Mouse (Mus musculus) heart, adult 11 months (tissue): ENCODE results near the gene 1700018B08Rik.

Experiments
- DNase-seq: peaks from one replicate; pipeline ENCODE4 v3.0.0; 2022

Gene 1700018B08Rik

DNA sequence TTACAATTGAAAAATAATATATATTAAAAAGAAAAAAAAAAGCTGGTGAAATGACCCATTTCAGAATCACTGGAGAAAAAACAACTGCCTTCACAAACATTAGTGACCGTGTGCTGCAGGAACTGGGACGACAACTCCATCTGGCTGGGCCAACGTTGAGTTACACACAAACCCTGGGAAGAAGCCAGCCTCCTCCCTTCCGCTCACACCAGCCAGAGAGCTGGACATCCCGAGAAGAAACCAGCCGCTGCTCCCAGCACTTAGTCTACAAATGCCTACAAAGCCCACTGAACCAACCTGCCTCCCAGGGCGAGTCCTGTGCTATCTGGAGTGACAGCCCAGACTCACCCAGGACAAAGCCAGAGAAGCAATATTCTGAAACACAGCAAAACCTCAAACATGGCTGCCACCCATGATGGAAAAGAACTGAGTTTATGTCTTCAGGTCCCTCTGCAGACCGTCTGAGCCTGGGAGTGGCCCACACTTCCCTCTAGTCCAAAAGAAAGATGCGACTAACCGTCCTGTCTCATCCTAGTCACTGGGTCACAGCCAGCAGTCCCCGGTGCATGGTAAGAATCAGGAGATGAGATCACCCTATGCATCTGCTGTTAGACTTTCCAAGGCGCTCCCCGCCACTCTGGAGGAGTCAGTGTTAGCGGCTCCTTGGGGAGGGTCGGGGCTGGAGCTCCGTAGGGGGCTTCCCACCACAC lies 17.7 kb upstream of the 1700018B08Rik start:
- DNase-seq: peak; percentile 97

- peak; percentile 92 for DNase-seq
Observed at GRCm38 (mm10) chr8:121560432-121561100, 16.4 kb upstream of the 1700018B08Rik start.

DNA sequence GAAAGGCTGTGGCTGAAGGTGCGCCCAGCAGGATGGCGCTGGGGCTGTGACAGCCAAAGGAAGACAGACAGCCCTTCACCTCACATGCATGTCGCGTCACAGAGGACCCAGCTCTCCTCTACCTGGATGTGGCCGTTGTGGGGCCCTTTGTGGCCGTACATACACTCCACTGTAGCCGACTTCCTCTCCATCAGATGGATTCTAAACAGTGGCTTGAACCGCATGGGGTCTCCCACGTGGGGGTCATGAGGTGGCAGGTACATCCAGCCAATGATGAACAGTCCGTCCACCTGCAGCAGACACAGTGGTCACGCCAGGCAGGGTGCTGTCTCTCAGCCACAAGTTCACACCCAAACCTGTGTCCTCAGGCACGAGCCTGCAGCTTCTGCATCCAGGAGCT lies 15.7 kb upstream of the 1700018B08Rik start:
- peak; percentile 91 for DNase-seq

GRCm38 (mm10) chr8:121558538-121558937 lies 14.4 kb upstream of the 1700018B08Rik start:
- DNase-seq: peak; percentile 88

DNA sequence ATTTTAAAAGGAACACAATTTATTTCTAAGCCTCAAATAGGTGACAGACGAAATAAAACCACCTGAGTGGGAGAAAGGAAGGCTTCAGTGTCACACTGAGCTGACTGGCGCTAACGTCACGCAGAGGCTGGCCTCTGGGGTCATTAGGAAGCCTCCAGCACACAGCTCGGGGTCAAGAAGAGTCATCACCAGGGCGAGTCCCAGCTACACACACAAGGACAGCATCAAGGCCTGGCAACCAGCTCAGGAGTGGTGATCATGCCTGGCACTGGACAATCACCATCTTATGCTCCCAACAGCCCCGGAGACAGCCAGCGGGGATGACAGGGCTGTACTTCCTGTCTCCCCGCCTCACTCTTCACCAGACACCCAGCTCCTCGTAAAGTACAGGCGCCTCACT lies 13.6 kb upstream of the 1700018B08Rik start:
- peak; percentile 75 for DNase-seq

GRCm38 (mm10) chr8:121553831-121554475 lies 9.8 kb upstream of the 1700018B08Rik start:
- peak; percentile 80 for DNase-seq

DNA sequence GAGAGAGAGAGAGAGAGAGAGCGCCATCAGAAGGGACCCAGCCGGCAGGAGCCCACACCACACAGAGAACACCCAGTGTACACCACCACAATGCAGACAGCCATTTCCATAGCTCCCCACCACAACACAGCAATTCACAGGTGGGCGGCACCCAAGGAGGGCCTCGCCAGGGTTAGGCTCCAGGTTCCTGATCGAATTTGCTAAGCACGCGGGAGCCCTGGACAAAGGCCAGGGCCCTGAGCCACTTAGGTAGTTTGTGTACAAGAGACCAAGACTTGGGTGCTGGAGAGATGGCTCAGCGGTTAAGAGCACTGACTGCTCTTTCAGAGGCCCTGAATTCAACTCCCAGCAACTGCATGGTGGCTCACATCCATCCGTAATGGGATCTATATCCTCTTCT lies 8.4 kb upstream of the 1700018B08Rik start:
- peak; percentile 66 for DNase-seq

GRCm38 (mm10) chr8:121551065-121551985 lies 7.2 kb upstream of the 1700018B08Rik start:
- DNase-seq: peak; percentile 93

- peak; percentile 85 for DNase-seq
Observed at GRCm38 (mm10) chr8:121550056-121550455, 5.9 kb upstream of the 1700018B08Rik start.

DNA sequence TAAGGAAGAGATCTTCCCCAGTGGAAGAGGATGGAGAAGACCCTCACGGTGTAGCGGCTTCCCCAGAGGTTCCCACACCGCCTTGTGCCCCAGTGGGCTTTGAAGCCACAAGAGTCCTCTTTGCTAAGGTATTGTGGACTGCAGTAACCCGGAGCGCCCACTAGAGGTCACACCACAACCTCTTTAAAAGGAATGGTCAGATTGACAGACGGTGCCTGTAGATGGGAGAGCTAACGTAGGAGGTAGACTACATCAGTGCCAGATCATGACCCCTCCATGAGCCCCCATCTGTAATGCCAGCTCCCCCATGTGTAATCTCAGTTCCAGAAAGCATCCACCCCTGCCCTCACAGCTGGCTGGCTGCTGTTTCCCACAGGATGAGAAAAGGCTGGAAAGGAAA lies 3.0 kb upstream of the 1700018B08Rik start:
- DNase-seq: peak; percentile 94

GRCm38 (mm10) chr8:121544936-121545335 lies 816 bp upstream of the 1700018B08Rik start:
- DNase-seq: peak; percentile 82

- DNase-seq: peak; percentile 83
Observed at GRCm38 (mm10) chr8:121542901-121543300, 1.2 kb downstream of the 1700018B08Rik start.

DNA sequence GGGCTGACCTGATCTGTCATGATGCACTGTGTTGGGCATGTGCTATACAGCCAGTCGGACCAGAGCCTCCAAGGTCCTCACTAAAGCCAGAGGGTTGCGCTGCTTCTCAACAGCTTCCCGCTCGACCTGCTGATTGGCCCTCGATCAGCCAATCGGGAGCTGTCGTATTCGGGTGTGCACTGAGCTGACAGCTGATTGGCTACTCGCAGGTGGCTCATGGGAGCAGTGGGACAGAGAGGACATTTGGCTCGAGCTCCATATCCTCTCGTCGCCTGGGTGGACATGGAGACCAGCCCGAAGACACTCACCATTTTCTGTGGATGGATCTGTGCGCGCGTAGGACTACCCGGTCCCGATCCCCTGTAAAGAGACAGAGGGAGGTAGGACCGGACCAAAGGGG lies 2.3 kb downstream of the 1700018B08Rik start:
- DNase-seq: peak; percentile 87

GRCm38 (mm10) chr8:121532381-121532780 lies 11.7 kb downstream of the 1700018B08Rik start:
- peak; percentile 84 for DNase-seq

- DNase-seq: peak; percentile 71
Observed at GRCm38 (mm10) chr8:121530639-121531038, 13.5 kb downstream of the 1700018B08Rik start.

DNA sequence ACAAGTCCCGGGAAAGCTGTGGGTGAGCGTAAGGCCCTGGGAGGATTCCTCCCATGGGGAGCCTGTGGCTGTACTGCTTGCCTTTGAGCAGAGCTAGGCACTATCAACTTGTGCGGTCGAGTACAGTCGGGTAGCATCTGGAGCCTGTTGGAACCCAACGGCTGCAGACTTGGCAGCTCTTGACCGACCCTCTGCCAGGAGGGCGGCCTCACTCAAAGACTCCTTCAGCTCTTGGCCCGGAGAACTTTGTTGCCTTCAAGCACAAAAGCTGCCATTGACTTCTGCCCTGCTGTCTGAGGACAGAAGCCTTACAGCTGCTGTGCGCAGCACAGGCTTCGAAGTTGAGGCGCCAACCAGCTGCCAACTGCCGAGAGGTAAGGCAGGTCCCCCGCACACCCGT lies 15.3 kb downstream of the 1700018B08Rik start:
- DNase-seq: peak; percentile 95

- peak; percentile 85 for DNase-seq
Observed at GRCm38 (mm10) chr8:121527751-121528150, 16.4 kb downstream of the 1700018B08Rik start.

DNA sequence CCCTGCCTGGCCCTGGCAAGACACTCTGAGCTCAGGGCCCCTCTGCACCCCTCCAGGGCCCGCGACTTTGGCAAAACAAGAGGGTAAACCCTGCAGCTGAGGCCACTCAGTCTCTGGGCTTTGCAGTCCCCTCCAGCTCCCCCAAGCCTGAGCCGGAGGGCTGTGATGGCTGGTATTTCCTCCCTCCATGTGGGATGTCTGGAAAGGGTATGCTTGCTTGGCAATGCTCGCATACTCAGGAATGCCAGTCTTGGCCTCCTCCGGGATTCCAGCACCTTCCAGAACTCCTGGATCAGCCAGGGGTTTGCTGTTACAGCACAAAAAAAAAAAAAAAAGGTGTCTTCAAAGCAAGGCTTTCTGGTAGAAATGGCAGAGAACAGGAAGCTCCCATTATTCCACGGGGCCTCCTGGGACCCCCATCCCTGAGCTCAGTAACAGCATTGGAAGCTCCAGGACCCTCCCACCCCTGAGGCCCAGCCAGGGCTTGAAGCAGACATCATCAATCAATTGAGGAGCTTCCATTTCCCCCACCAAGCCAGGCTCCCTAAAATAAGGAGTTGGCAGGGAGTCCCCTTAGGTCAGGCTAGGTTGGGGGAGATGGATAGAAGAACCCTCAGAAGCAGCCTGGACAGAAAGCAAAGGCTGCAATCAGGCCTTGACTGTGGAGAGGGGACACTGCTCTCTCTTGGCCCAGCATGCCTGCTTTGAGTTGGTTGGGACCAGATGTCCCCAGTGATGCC lies 17.1 kb downstream of the 1700018B08Rik start:
- DNase-seq: peak; percentile 87

DNA sequence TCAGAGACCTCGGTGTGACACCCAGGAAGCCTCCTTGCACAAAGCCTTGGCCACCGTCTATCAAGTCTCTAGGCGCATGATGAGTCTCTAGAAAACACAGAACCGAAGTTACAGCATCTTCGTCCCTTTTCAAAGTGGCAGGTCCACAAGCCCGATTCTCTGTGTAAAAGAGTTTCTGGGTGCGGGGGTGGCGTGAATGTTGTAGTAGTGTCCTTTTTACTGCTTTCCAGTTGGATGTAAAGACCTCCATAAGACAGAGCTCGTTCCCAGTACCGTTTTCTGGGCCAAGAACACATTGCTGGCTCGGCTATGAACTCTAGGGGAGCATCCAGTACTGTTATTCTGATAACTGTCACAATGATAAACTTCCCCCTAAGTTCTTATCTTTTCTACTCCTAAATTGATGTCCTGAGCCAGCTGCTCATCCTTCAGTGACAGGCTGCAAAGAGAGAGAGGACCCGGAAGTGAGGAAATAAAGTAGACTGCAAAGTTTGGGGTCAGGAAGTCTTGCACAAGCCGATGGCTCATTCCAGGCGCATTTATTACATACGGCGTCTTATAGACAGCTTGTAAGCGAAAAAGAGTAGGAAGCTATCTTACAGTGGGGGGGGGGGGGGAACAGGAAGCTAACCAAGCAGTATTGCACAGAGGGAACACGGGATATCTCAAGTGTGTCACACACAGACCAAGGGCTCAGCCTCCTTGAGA lies 18.9 kb downstream of the 1700018B08Rik start:
- DNase-seq: peak; percentile 65

DNA sequence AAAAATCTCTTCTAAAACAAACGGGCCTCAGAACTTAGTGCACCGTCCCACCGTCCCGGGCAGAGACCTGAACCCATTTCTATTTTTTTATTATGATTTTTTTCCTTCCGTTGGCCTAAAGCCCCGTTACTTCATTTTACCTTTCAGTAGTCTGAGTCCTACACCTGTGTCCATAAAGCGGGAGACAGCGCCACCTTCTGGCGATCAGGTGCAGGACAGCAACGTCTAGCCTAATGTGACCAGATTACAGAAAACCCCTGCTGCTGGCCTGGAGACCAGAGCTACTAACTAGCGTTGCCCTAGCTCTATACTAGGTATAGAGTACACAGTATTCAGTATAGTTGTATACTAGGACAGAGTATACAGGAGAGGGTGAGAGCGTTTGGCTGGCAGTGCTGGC lies 30.7 kb downstream of the 1700018B08Rik start:
- DNase-seq: peak; percentile 93

DNA sequence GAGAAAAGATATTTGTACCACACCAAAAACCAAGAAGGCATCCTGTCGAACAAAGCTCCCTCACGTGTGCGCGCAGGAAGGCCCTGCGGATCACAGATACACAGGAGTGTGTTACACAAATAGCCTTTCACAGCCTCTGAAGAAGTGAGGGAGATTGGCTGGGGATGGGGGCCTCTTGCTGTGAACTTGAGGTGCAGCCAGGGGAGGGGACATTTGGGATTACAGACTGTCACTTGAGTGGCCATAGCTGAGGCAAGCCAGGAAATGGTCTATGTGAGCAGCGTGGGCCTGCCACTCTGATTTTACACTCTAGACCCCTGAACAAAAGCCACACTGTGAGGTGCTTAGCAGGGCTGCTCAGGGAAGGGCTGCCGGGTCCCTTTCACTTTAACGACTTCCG lies 32.4 kb downstream of the 1700018B08Rik start:
- no peak for DNase-seq
